Mouse (Mus musculus): Measurements from ENCODE around the gene Ppp1r15b. TPM values are rescaled to one million over a fixed set of nuclear protein-coding genes. Genes with fewer than 3 reads are reported as not detected.

Gene Ppp1r15b
- total and polyA plus RNA-seq, 3 experiments, result 33.1 to 47.6 (median 47.5) TPM

DNA sequence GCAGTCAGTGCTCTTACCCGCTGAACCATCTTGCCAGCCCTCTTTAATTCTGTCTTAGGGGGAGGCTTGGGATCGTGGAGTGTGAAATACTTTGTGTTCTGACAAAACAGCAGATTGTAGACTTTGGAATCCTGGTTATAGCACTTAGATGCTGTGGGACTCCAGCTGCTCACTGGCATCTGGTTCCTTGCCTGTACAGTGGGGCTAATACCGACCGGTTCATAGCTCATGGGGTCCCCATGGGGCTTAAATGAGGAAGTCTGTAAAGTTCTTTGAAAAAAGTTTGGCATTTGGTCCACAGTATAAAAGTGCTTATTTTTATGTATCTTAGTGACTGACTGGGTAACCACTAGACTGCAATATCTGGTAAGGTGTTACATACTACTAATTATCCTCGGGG, 4.9 kb downstream of the Ppp1r15b start:
- H3K27ac ChIP-seq (ENCODE audit: insufficient read depth, low read depth), result no peak overlapping the region
- in situ Hi-C loops (cut with MboI; ENCODE audit: low pct_ligation_motif_present, low pct_unique_long_range_greater_than_20kb, low sequenced_read_pairs) (no loop called here), dilution Hi-C loops (cut with MboI; ENCODE audit: extremely low pct_ligation_motif_present, extremely low pct_unique_long_range_greater_than_20kb, low sequenced_read_pairs) (no loop called here)
- H3K4me3 ChIP-seq (replicated peaks in 1 of 3; ENCODE audit: low read depth in 2 of 3, low read length in 2 of 3, poor library complexity in 1 of 3), result peak overlapping the region; percentile 54 to 98 (median 61)
- H3K36me3 ChIP-seq (replicated peaks in 1 of 2; ENCODE audit: control insufficient read depth in 1 of 2, insufficient read depth in 1 of 2, low read length in 1 of 2), result peaks cover 64 to 73% of the 10 kb centered on the region in 2 experiments
- DNase-seq (ENCODE audit: extremely low read depth), result no peak
- no peaks in the 10 kb centered on the region for H3K27me3 ChIP-seq (replicated peaks)
- H3K79me2 ChIP-seq (replicated peaks; ENCODE audit: control insufficient read depth, extremely low read depth, insufficient read depth, poor library complexity, severe bottlenecking), result peaks cover 81% of the 10 kb centered on the region
- peak overlapping the region; percentile 91 for H3K9ac ChIP-seq (ENCODE audit: insufficient read depth, low read depth)
- H3K4me1 ChIP-seq (ENCODE audit: control insufficient read depth in 1 of 2, insufficient read depth in 2 of 2), result peaks cover 4 to 28% of the 10 kb centered on the region in 2 experiments; a peak in 3 of 4 replicates
- TF ChIP-seq CHD1 (IDR thresholded peaks at IDR 0.05; ENCODE audit: low read depth, low read length), result no peak
- TF ChIP-seq TBP (conservative IDR thresholded peaks at IDR 0.05; ENCODE audit: low read depth, low read length), result 0 out of 2 replicates have a peak, but pooled peaks have one; percentile 18
- no peaks in the 10 kb centered on the region for H3K9me3 ChIP-seq (replicated peaks; ENCODE audit: low read length)
- H3K4me2 ChIP-seq (ENCODE audit: insufficient read depth, low read depth, poor library complexity, severe bottlenecking), result peak overlapping the region; percentile 91

DNA sequence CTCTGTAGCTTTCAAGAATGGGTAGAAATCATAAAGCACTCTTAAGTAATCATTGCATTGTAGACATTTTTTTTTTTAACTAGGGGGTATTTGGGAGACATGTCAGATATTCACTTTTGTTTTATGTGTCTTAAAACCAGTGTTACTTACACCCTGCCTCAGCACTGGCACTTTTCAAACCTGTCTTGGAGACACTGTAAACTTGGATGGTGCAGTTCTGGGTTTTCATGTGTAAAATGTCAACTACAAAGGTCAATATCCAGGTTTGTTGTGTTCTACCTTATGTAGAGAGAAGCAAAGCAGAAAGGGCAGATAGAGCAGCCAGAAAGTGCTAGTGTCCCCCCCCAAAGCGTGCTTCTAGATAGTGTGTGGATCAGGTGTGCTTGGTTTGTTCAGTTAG, 7.5 kb downstream of the Ppp1r15b start:
- Histone ChIP-seq H3K9me3 (replicated peaks; ENCODE audit: low read length) (no peaks in the 10 kb centered on the region), H3K27ac (ENCODE audit: insufficient read depth, low read depth) (no peak overlapping the region), H3K36me3 (replicated peaks in 1 of 2; ENCODE audit: control insufficient read depth in 1 of 2, insufficient read depth in 1 of 2, low read length in 1 of 2) (peaks cover 61 to 77% of the 10 kb centered on the region in 2 experiments), H3K79me2 (replicated peaks; ENCODE audit: control insufficient read depth, extremely low read depth, insufficient read depth, poor library complexity, severe bottlenecking) (peaks cover 59% of the 10 kb centered on the region), H3K4me3 (replicated peaks in 1 of 3; ENCODE audit: low read depth in 2 of 3, low read length in 2 of 3, poor library complexity in 1 of 3) (no peak overlapping the region), H3K4me2 (ENCODE audit: insufficient read depth, low read depth, poor library complexity, severe bottlenecking) (no peak overlapping the region), H3K27me3 (replicated peaks) (no peaks in the 10 kb centered on the region), H3K9ac (ENCODE audit: insufficient read depth, low read depth) (no peak overlapping the region), H3K4me1 (ENCODE audit: control insufficient read depth in 1 of 2, insufficient read depth in 2 of 2) (peaks cover 4 to 28% of the 10 kb centered on the region in 2 experiments; a peak in 3 of 4 replicates)
- no peak for TF ChIP-seq CHD2 (IDR thresholded peaks at IDR 0.05; ENCODE audit: low read length)
- no peak for TF ChIP-seq POLR2A (IDR thresholded peaks at IDR 0.05; ENCODE audit: low read depth, low read length)
- TF ChIP-seq RCOR1 (conservative IDR thresholded peaks at IDR 0.05; ENCODE audit: low read depth, low read length), result no peak
- no peak for TF ChIP-seq ZMIZ1 (IDR thresholded peaks at IDR 0.05; ENCODE audit: low read depth, low read length)
- TF ChIP-seq USF1 (IDR thresholded peaks at IDR 0.05; ENCODE audit: low read depth, low read length), result no peak
- no peak for TF ChIP-seq EP300 (IDR thresholded peaks at IDR 0.05; ENCODE audit: low read length)
- TF ChIP-seq POLR2AphosphoS2 (IDR thresholded peaks at IDR 0.05; ENCODE audit: low read depth, low read length), result no peak
- no peak for TF ChIP-seq CHD1 (IDR thresholded peaks at IDR 0.05; ENCODE audit: low read depth, low read length)
- TF ChIP-seq MYC (IDR thresholded peaks at IDR 0.05; ENCODE audit: low read depth, low read length), result no peak
- no peak for TF ChIP-seq TBP (conservative IDR thresholded peaks at IDR 0.05; ENCODE audit: low read depth, low read length)
- no peak for TF ChIP-seq NRF1 (IDR thresholded peaks at IDR 0.05; ENCODE audit: low read depth, low read length)
- TF ChIP-seq TCF12 (IDR thresholded peaks at IDR 0.05; ENCODE audit: low read depth, low read length), result no peak
- TF ChIP-seq RAD21 (IDR thresholded peaks at IDR 0.05; ENCODE audit: low read depth, low read length), result no peak
- TF ChIP-seq MEF2A (IDR thresholded peaks at IDR 0.05; ENCODE audit: borderline replicate concordance, low read depth, low read length), result no peak
- no peak for TF ChIP-seq IRF4 (IDR thresholded peaks at IDR 0.05; ENCODE audit: low read depth, low read length)
- dilution Hi-C loops (cut with MboI; ENCODE audit: extremely low pct_ligation_motif_present, extremely low pct_unique_long_range_greater_than_20kb, low sequenced_read_pairs), result no loop called here
- no peak for DNase-seq (ENCODE audit: extremely low read depth)
- in situ Hi-C loops (cut with MboI; ENCODE audit: low pct_ligation_motif_present, low pct_unique_long_range_greater_than_20kb, low sequenced_read_pairs), result no loop called here

All from CH12.LX (cell line).